8 mouse cellular contexts compared by ENCODE assay signal in the genomic region with DNA sequence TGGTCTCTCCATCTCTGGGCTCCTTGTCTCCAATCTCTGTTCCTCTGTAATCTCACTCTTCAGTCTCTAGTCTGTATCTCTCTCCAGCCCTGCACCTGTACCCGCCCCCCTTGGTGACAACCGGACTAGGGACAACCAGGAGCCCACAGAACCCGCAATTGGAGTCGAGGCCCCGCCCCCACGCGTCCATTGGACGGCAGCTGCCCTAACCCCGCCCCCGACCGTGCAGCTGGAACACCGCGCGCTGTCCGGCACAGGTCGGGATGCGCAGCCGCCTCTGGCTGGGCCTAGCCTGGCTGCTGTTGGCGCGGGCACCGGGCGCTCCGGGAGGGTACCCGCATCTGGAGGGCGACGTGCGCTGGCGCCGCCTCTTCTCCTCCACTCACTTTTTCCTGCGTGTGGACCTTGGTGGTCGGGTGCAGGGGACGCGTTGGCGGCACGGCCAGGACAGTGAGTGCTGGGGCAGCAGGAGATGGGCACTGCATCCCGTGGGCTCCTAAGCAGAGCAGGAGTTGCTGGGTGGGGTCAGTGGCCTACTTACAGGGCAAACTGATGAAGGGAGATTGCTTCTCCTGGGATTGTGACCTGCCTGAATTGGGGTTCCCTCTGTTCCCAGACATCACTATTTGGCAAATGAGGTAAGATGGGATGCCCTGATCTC. TPM values are rescaled to one million over a fixed set of nuclear protein-coding genes. Genes with fewer than 3 reads are reported as not detected.
A peak's percentile ranks its signal among the peaks of the same experiment; 100 is the strongest.
DNase-seq lines count a peak whose midpoint lies in the region; ATAC-seq lines count a peak whose summit lies in the region.

Fgf22 (plus strand) TSS at position 221 of the 661 bp plus-strand sequence.

- DNase-seq in ES-CJ7 (ENCODE audit: low read depth, low spot score) (peak; percentile 76), liver (peak; percentile 84)
- DNase-seq in c-Kit-positive CD71-positive TER-119-negative erythroid progenitor cells, embryonic 14.5 days (ENCODE audit: low read depth), result peak; percentile 53

- no peak within 1 kb of the TSS for H3K27ac ChIP-seq in heart, embryonic 14.5 days (replicated peaks in 1 of 2; ENCODE audit: control insufficient read depth in 1 of 2, insufficient read depth in 1 of 2, low read depth in 2 of 2, low read length in 2 of 2)
- no peak within 1 kb of the TSS for H3K27ac ChIP-seq in kidney, embryonic 15.5 days
- H3K27ac ChIP-seq in midbrain, embryonic 13.5 days, result no peak within 1 kb of the TSS
- no peak within 1 kb of the TSS for H3K27ac ChIP-seq in stomach, embryonic 16.5 days (ENCODE audit: low read length)

- H3K4me3 ChIP-seq in erythroblast, embryonic 14.5 days (replicated peaks), result peak within 1 kb of the TSS; percentile 41
- peak within 1 kb of the TSS; percentile 28 to 32; a peak in 3 of 4 replicates for H3K4me3 ChIP-seq in heart, embryonic 14.5 days (ENCODE audit: control insufficient read depth in 1 of 2, insufficient read depth in 1 of 2, low read depth in 1 of 2, low read length in 2 of 2)
- H3K4me3 ChIP-seq in kidney, embryonic 15.5 days (replicated peaks), result peak within 1 kb of the TSS; percentile 36
- peak within 1 kb of the TSS; percentile 43 for H3K4me3 ChIP-seq in midbrain, embryonic 13.5 days (replicated peaks)
- H3K4me3 ChIP-seq in stomach, embryonic 16.5 days (replicated peaks; ENCODE audit: low read length), result peak within 1 kb of the TSS; percentile 29

- H3K36me3 ChIP-seq in erythroblast, embryonic 14.5 days (ENCODE audit: control insufficient read depth), result peaks cover 42% of the 10 kb centered on the region
- H3K36me3 ChIP-seq in heart, embryonic 14.5 days (ENCODE audit: control insufficient read depth, insufficient read depth, low read length), result peaks cover 35% of the 10 kb centered on the region
- H3K36me3 ChIP-seq in kidney, embryonic 15.5 days, result peaks cover 41% of the 10 kb centered on the region
- H3K36me3 ChIP-seq in midbrain, embryonic 13.5 days, result peaks cover 42% of the 10 kb centered on the region
- peaks cover 18% of the 10 kb centered on the region for H3K36me3 ChIP-seq in stomach, embryonic 16.5 days (ENCODE audit: control insufficient read depth, insufficient read depth, low read length)

- ATAC-seq in heart, embryonic 14.5 days (ENCODE audit: insufficient number of reproducible peaks, insufficient read depth, low FRiP score, low read depth), result peak; percentile 42
- peak; percentile 91 for ATAC-seq in kidney, embryonic 15.5 days (replicated peaks; ENCODE audit: low FRiP score)
- peak; percentile 90 for ATAC-seq in midbrain, embryonic 13.5 days
- peak; percentile 84 for ATAC-seq in stomach, embryonic 16.5 days (ENCODE audit: insufficient read depth, low FRiP score)

- no peak within 1 kb of the TSS; the same call in 1 of the 2 replicates for H3K9ac ChIP-seq in heart, embryonic 14.5 days (ENCODE audit: low read length)
- peak within 1 kb of the TSS; percentile 17 for H3K9ac ChIP-seq in kidney, embryonic 15.5 days
- H3K9ac ChIP-seq in midbrain, embryonic 13.5 days (replicated peaks), result peak within 1 kb of the TSS; percentile 62
- H3K9ac ChIP-seq in stomach, embryonic 16.5 days (ENCODE audit: low read length), result peak within 1 kb of the TSS; percentile 48; the same call in 1 of the 2 replicates

- H3K27me3 ChIP-seq in erythroblast, embryonic 14.5 days (ENCODE audit: control insufficient read depth), result peaks cover 5% of the 10 kb centered on the region
- no peaks in the 10 kb centered on the region for H3K27me3 ChIP-seq in heart, embryonic 14.5 days (ENCODE audit: control insufficient read depth, insufficient read depth, low read length)
- no peaks in the 10 kb centered on the region for H3K27me3 ChIP-seq in kidney, embryonic 15.5 days
- H3K27me3 ChIP-seq in midbrain, embryonic 13.5 days, result 0 out of 2 replicates have a peak, but pooled peaks cover 3% of the 10 kb centered on the region
- no peaks in the 10 kb centered on the region for H3K27me3 ChIP-seq in stomach, embryonic 16.5 days (ENCODE audit: control insufficient read depth, insufficient read depth, low read length)

- WGBS in heart, embryonic 14.5 days, result under 1% methylated on average over 35 of the region's 36 CpGs
- under 1% methylated on average over 36 of the region's 36 CpGs for WGBS in kidney, embryonic 15.5 days
- 1% methylated on average over 36 of the region's 36 CpGs for WGBS in midbrain, embryonic 13.5 days
- 3% methylated on average over 36 of the region's 36 CpGs for WGBS in stomach, embryonic 16.5 days

- H3K4me2 ChIP-seq in heart, embryonic 14.5 days (ENCODE audit: low read length), result peak within 1 kb of the TSS; percentile 55
- H3K4me2 ChIP-seq in kidney, embryonic 15.5 days, result peak within 1 kb of the TSS; percentile 76
- H3K4me2 ChIP-seq in midbrain, embryonic 13.5 days (replicated peaks), result peak within 1 kb of the TSS; percentile 74
- peak within 1 kb of the TSS; percentile 65 for H3K4me2 ChIP-seq in stomach, embryonic 16.5 days (ENCODE audit: low read depth, low read length)

- H3K9me3 ChIP-seq in erythroblast, embryonic 14.5 days (ENCODE audit: control insufficient read depth, low read length), result no peaks in the 10 kb centered on the region
- no peaks in the 10 kb centered on the region for H3K9me3 ChIP-seq in heart, embryonic 14.5 days (ENCODE audit: control insufficient read depth, low read length)
- H3K9me3 ChIP-seq in kidney, embryonic 15.5 days (replicated peaks), result no peaks in the 10 kb centered on the region
- no peaks in the 10 kb centered on the region for H3K9me3 ChIP-seq in midbrain, embryonic 13.5 days
- no peaks in the 10 kb centered on the region for H3K9me3 ChIP-seq in stomach, embryonic 16.5 days (replicated peaks; ENCODE audit: control insufficient read depth, low read length)

- H3K4me1 ChIP-seq in erythroblast, embryonic 14.5 days (ENCODE audit: control insufficient read depth), result peaks cover 18% of the 10 kb centered on the region
- peaks cover 0 to 4% of the 10 kb centered on the region in 2 experiments; a peak in 1 of 4 replicates for H3K4me1 ChIP-seq in heart, embryonic 14.5 days (ENCODE audit: control insufficient read depth in 2 of 2, insufficient read depth in 2 of 2, low read length in 2 of 2)
- H3K4me1 ChIP-seq in kidney, embryonic 15.5 days, result peaks cover 10% of the 10 kb centered on the region; the same call in 1 of the 2 replicates
- peaks cover 13% of the 10 kb centered on the region for H3K4me1 ChIP-seq in midbrain, embryonic 13.5 days (replicated peaks)
- H3K4me1 ChIP-seq in stomach, embryonic 16.5 days (ENCODE audit: control insufficient read depth, insufficient read depth, low read length), result peaks cover 2% of the 10 kb centered on the region; the same call in 1 of the 2 replicates

RNA-seq across cellular contexts. Expression of gene Fgf22, which starts in this region (rescaled TPM):
- not detected in 2 replicates for polyA plus RNA-seq in erythroblast, embryonic 14.5 days (2012)
- 0.12 and 0.38 TPM in 2 replicates for polyA plus RNA-seq in heart, embryonic 14.5 days (2014; fragmentation: Nextera tagmentation; extraction: Ambion mirVana)
- 0.12 and 0.14 TPM in 2 replicates for polyA plus RNA-seq in kidney, embryonic 15.5 days (2015; fragmentation: Nextera tagmentation; extraction: Ambion mirVana)
- polyA plus RNA-seq in midbrain, embryonic 13.5 days (2015; fragmentation: Nextera tagmentation; extraction: Ambion mirVana), result 1.1 and 1.3 TPM in 2 replicates
- 0.37 and 0.50 TPM in 2 replicates for polyA plus RNA-seq in stomach, embryonic 16.5 days (2015; fragmentation: Nextera tagmentation; extraction: Ambion mirVana)

Comparison
In these comparisons a context has a peak if more than half of its experiments do, and no peak if none do; other contexts are left out.
1. Peak in ATAC-seq, H3K4me3 ChIP-seq and H3K4me2 ChIP-seq in heart, embryonic 14.5 days; RNA of the gene not detected or under 1 TPM.
2. Peak in ATAC-seq, H3K4me3 ChIP-seq, H3K9ac ChIP-seq and H3K4me2 ChIP-seq in kidney, embryonic 15.5 days; RNA of the gene not detected or under 1 TPM.
3. Peak in ATAC-seq, H3K4me3 ChIP-seq, H3K9ac ChIP-seq and H3K4me2 ChIP-seq in stomach, embryonic 16.5 days; RNA of the gene not detected or under 1 TPM.